Mouse (Mus musculus) ES-Bruce4 (cell line): ENCODE data around the gene Usp3. TPM values are rescaled to one million over a fixed set of nuclear protein-coding genes. Genes with fewer than 3 reads are reported as not detected.

Source experiments
- H3K27ac ChIP-seq: 2 replicates; pipeline ENCODE4 v1.5.1; 2012; ENCODE audit warnings: low read length, inconsistent platforms; ENCODE audit not compliant: insufficient read depth
- H3K27me3 ChIP-seq: 2 replicates; pipeline ENCODE4 v1.6.1; 2012; ENCODE audit warnings: mild to moderate bottlenecking, low read length, inconsistent platforms; ENCODE audit not compliant: control insufficient read depth, poor library complexity, insufficient read depth, severe bottlenecking
- H3K36me3 ChIP-seq: 2 replicates; pipeline ENCODE4 v1.6.1; 2012; ENCODE audit warnings: inconsistent platforms, mild to moderate bottlenecking, low read length, moderate library complexity; ENCODE audit not compliant: control insufficient read depth, poor library complexity, insufficient read depth, severe bottlenecking
- H3K4me1 ChIP-seq: one replicate; pipeline ENCODE4 v1.8.1; 2011; ENCODE audit warnings: low read length; ENCODE audit not compliant: control insufficient read depth, insufficient read depth
- H3K4me3 ChIP-seq: 2 replicates; pipeline ENCODE4 v1.5.1; 2011; ENCODE audit warnings: low read depth, mild to moderate bottlenecking, low read length
- H3K9ac ChIP-seq: 2 replicates; pipeline ENCODE4 v1.6.1; 2012; ENCODE audit warnings: low read depth, mild to moderate bottlenecking, inconsistent platforms; ENCODE audit not compliant: poor library complexity, severe bottlenecking
- H3K9me3 ChIP-seq: replicated peaks from 2 replicates; pipeline ENCODE4 v1.6.1; 2012; ENCODE audit warnings: mild to moderate bottlenecking, low read length, inconsistent platforms; ENCODE audit not compliant: control insufficient read depth, poor library complexity, insufficient read depth, severe bottlenecking
- CTCF ChIP-seq: IDR thresholded peaks from one replicate; pipeline ENCODE4 v1.8.1; 2011; ENCODE audit warnings: low read depth, low read length
- EP300 ChIP-seq: IDR thresholded peaks from 2 replicates; pipeline ENCODE4 v1.6.1; 2011; ENCODE audit warnings: low read depth, low read length; ENCODE audit not compliant: insufficient read depth
- POLR2A ChIP-seq: IDR thresholded peaks from one replicate; pipeline ENCODE4 v1.8.1; 2011; ENCODE audit warnings: low read length; ENCODE audit not compliant: insufficient read depth
- polyA plus RNA-seq: library from polyadenylated mRNA; stranded (reverse); fragments of >200 nt; gene quantifications from 2 replicates; pipeline ENCODE4 v1.2.4, GENCODE M21; 2011; ENCODE audit warnings: low read depth; ENCODE audit not compliant: missing spikeins, insufficient read depth, insufficient read length

The Usp3 gene
- polyA plus RNA-seq, 1 experiment: 51.5 TPM

- Histone ChIP-seq H3K27me3 (peaks cover 3% of the 10 kb centered on the region; the same call in 1 of the 2 replicates), H3K4me3 (no peak overlapping the region), H3K4me1 (no peaks in the 10 kb centered on the region), H3K27ac (no peak overlapping the region), H3K36me3 (no peaks in the 10 kb centered on the region), H3K9me3 (no peaks in the 10 kb centered on the region), H3K9ac (no peak overlapping the region)
- TF ChIP-seq POLR2A (no peak), EP300 (no peak), CTCF (no peak)
Measured at GRCm38 (mm10) chr9:66600551-66600950, 7.6 kb upstream of the Usp3 start.

- H3K9ac ChIP-seq: no peak overlapping the region
- TF ChIP-seq CTCF (no peak), EP300 (peak; percentile 78; the same call in 1 of the 2 replicates), POLR2A (no peak)
- H3K27me3 ChIP-seq: peaks cover 3% of the 10 kb centered on the region; the same call in 1 of the 2 replicates
- H3K9me3 ChIP-seq: no peaks in the 10 kb centered on the region
- H3K27ac ChIP-seq: no peak overlapping the region
- H3K4me3 ChIP-seq: no peak overlapping the region
- no peaks in the 10 kb centered on the region for H3K4me1 ChIP-seq
- H3K36me3 ChIP-seq: no peaks in the 10 kb centered on the region
Measured at GRCm38 (mm10) chr9:66599577-66599976, 6.6 kb upstream of the Usp3 start.

GRCm38 (mm10) chr9:66598636-66599035, 5.7 kb upstream of the Usp3 start:
- Histone ChIP-seq H3K4me3 (no peak overlapping the region), H3K9me3 (no peaks in the 10 kb centered on the region), H3K9ac (no peak overlapping the region), H3K27ac (no peak overlapping the region), H3K27me3 (peaks cover 3% of the 10 kb centered on the region; the same call in 1 of the 2 replicates), H3K4me1 (no peaks in the 10 kb centered on the region), H3K36me3 (no peaks in the 10 kb centered on the region)
- TF ChIP-seq EP300 (no peak), POLR2A (no peak)

GRCm38 (mm10) chr9:66597480-66598215, 4.7 kb upstream of the Usp3 start:
- H3K9ac ChIP-seq: no peak overlapping the region
- TF ChIP-seq POLR2A (no peak), EP300 (no peak), CTCF (no peak)
- no peak overlapping the region for H3K4me3 ChIP-seq
- H3K36me3 ChIP-seq: no peaks in the 10 kb centered on the region
- H3K9me3 ChIP-seq: no peaks in the 10 kb centered on the region
- peaks cover 3% of the 10 kb centered on the region; the same call in 1 of the 2 replicates for H3K27me3 ChIP-seq
- no peak overlapping the region for H3K27ac ChIP-seq
- H3K4me1 ChIP-seq: no peaks in the 10 kb centered on the region

- no peak overlapping the region for H3K27ac ChIP-seq
- no peaks in the 10 kb centered on the region for H3K4me1 ChIP-seq
- H3K4me3 ChIP-seq: no peak overlapping the region
Measured at GRCm38 (mm10) chr9:66597076-66597475, 4.1 kb upstream of the Usp3 start.

More at GRCm38 (mm10) chr9:66597076-66597475, 4.1 kb upstream of the Usp3 start:
- Histone ChIP-seq H3K36me3 (no peaks in the 10 kb centered on the region), H3K27me3 (peaks cover 3% of the 10 kb centered on the region; the same call in 1 of the 2 replicates), H3K9me3 (no peaks in the 10 kb centered on the region), H3K9ac (no peak overlapping the region)
- TF ChIP-seq POLR2A (no peak), CTCF (no peak), EP300 (no peak)
